Mouse (Mus musculus) heart, embryonic 14.5 days (tissue): ENCODE results near the gene Rad51b. TPM values are rescaled to one million over a fixed set of nuclear protein-coding genes. Genes with fewer than 3 reads are reported as not detected.

Experiments
- ATAC-seq: fragments of 200-750 bp; cut with Nextera tagmentation; 2 replicates; pipeline ENCODE4 v1.8.0; 2017; ENCODE audit warnings: low read depth, moderate TSS enrichment; ENCODE audit not compliant: insufficient number of reproducible peaks, insufficient read depth, low FRiP score
- H3K27ac ChIP-seq, 2 experiments: fragments of 200-500 bp in 1 of 2; fragments of 300-500 bp in 1 of 2; sonication (generic) in 1 of 2; replicated peaks in 1 of 2; 2 replicates each; pipeline ENCODE4 v1.5.1; 2012 to 2014; ENCODE audit warnings: low read depth in 2 of 2, low read length in 2 of 2, control low read depth in 1 of 2, mild to moderate bottlenecking in 1 of 2, mixed read lengths in 1 of 2; ENCODE audit not compliant: control insufficient read depth in 1 of 2, insufficient read depth in 1 of 2
- H3K27me3 ChIP-seq: fragments of 300-500 bp; sonication (generic); 2 replicates; pipeline ENCODE4 v1.6.1; 2014; ENCODE audit warnings: mild to moderate bottlenecking, low read length, control low read depth; ENCODE audit not compliant: control insufficient read depth, insufficient read depth
- H3K36me3 ChIP-seq: fragments of 300-500 bp; sonication (generic); 2 replicates; pipeline ENCODE4 v1.6.1; 2014; ENCODE audit warnings: mild to moderate bottlenecking, control low read depth, low read length, mixed read lengths; ENCODE audit not compliant: control insufficient read depth, insufficient read depth
- H3K4me1 ChIP-seq, 2 experiments: fragments of 200-500 bp in 1 of 2; fragments of 300-500 bp in 1 of 2; sonication (generic) in 1 of 2; 2 replicates each; pipeline ENCODE4 v1.6.1; 2012 to 2014; ENCODE audit warnings: low read length in 2 of 2, control low read depth in 1 of 2, mixed read lengths in 1 of 2; ENCODE audit not compliant: control insufficient read depth in 2 of 2, insufficient read depth in 2 of 2
- H3K4me2 ChIP-seq: fragments of 300-500 bp; sonication (generic); 2 replicates; pipeline ENCODE4 v1.6.1; 2014; ENCODE audit warnings: mild to moderate bottlenecking, low read length
- H3K4me3 ChIP-seq, 2 experiments: fragments of 200-500 bp in 1 of 2; fragments of 300-500 bp in 1 of 2; sonication (generic) in 1 of 2; 2 replicates each; pipeline ENCODE4 v1.5.1; 2012 to 2014; ENCODE audit warnings: low read length in 2 of 2, mild to moderate bottlenecking in 2 of 2, control low read depth in 1 of 2, low read depth in 1 of 2, moderate library complexity in 1 of 2; ENCODE audit not compliant: control insufficient read depth in 1 of 2, insufficient read depth in 1 of 2
- H3K9ac ChIP-seq: fragments of 300-500 bp; sonication (generic); 2 replicates; pipeline ENCODE4 v1.6.1; 2014; ENCODE audit warnings: mild to moderate bottlenecking, low read length
- H3K9me3 ChIP-seq: fragments of 300-500 bp; sonication (generic); 2 replicates; pipeline ENCODE4 v1.6.1; 2016; ENCODE audit warnings: low read length, control low read depth; ENCODE audit not compliant: control insufficient read depth
- WGBS: fragments of 180-500 bp; shearing (Covaris S2); extraction: QIAGEN DNeasy Blood & Tissue Kit; methylation state at CpG from one replicate; pipeline ENCODE4 v1.1.7; 2014; 5-methylcytosine and 5-hydroxymethylcytosine counted together
- polyA plus RNA-seq: library from polyadenylated mRNA; unstranded; fragments of >200 nt; fragmentation: Nextera tagmentation; extraction: Ambion mirVana; gene quantifications from 2 replicates; pipeline ENCODE4 v1.2.1, GENCODE M21; 2014

Rad51b gene
- polyA plus RNA-seq, 1 experiment from 2014 or later: 4.2 TPM

GRCm38 (mm10) chr12:79559410-79560015, 262.4 kb downstream of the Rad51b start:
- H3K4me2 ChIP-seq: no peak overlapping the region
- no peak overlapping the region for H3K9ac ChIP-seq
- H3K27ac ChIP-seq: no peak overlapping the region
- ATAC-seq: no peak
- H3K4me1 ChIP-seq: no peaks in the 10 kb centered on the region
- no peaks in the 10 kb centered on the region for H3K9me3 ChIP-seq
- no peaks in the 10 kb centered on the region for H3K27me3 ChIP-seq
- H3K4me3 ChIP-seq: no peak overlapping the region
- whole genome bisulfite sequencing: 77% methylated on average over 4 of the region's 4 CpGs
- H3K36me3 ChIP-seq: no peaks in the 10 kb centered on the region

GRCm38 (mm10) chr12:79560084-79560699, 263.1 kb downstream of the Rad51b start:
- Histone ChIP-seq H3K9me3 (no peaks in the 10 kb centered on the region), H3K4me1 (no peaks in the 10 kb centered on the region), H3K27ac (no peak overlapping the region), H3K4me3 (no peak overlapping the region), H3K9ac (no peak overlapping the region), H3K27me3 (no peaks in the 10 kb centered on the region), H3K4me2 (no peak overlapping the region), H3K36me3 (no peaks in the 10 kb centered on the region)
- no peak for ATAC-seq
- 84% methylated on average over 8 of the region's 8 CpGs for whole genome bisulfite sequencing

- Histone ChIP-seq H3K27ac (no peak overlapping the region), H3K36me3 (no peaks in the 10 kb centered on the region), H3K9me3 (no peaks in the 10 kb centered on the region), H3K4me3 (no peak overlapping the region), H3K4me2 (no peak overlapping the region), H3K4me1 (no peaks in the 10 kb centered on the region), H3K9ac (no peak overlapping the region), H3K27me3 (no peaks in the 10 kb centered on the region)
- no peak for ATAC-seq
- WGBS: 84% methylated on average over 4 of the region's 4 CpGs
Observed at GRCm38 (mm10) chr12:79560893-79561292, 263.8 kb downstream of the Rad51b start.

- no peaks in the 10 kb centered on the region for H3K36me3 ChIP-seq
- ATAC-seq: no peak
- H3K4me3 ChIP-seq: no peak overlapping the region
- H3K4me2 ChIP-seq: no peak overlapping the region
- no peak overlapping the region for H3K27ac ChIP-seq
- 82% methylated on average over 6 of the region's 6 CpGs for WGBS
- H3K9me3 ChIP-seq: no peaks in the 10 kb centered on the region
- no peaks in the 10 kb centered on the region for H3K27me3 ChIP-seq
- H3K9ac ChIP-seq: no peak overlapping the region
- no peaks in the 10 kb centered on the region for H3K4me1 ChIP-seq
Observed at GRCm38 (mm10) chr12:79574159-79575040, 277.3 kb downstream of the Rad51b start.

DNA sequence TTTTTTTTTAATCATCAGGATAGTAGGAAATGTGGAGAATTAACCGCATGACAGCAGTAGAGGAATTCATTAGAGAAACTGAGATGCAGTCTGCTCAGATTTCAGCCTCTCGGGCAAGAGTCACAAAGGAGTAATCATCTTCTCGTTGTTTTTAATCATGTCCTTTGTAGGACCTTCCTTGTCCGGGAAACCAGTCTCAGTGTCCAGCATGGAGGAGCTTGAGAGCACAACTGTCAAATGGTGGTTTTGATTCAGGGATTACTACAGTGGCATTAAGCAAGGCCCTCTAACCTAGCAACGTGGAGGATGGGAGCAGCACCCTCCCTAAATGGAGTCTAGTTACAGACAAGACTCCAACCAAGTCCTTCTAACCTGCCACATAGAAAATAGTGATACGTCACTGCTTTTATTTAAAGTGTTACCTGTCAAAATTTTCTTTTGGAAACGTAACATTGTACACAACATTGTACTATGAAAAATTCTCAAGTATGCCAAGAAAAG, 278.0 kb downstream of the Rad51b start:
- no peak overlapping the region for H3K4me3 ChIP-seq
- H3K9ac ChIP-seq: no peak overlapping the region
- no peak overlapping the region for H3K4me2 ChIP-seq
- no peak for ATAC-seq
- no peaks in the 10 kb centered on the region for H3K27me3 ChIP-seq
- H3K36me3 ChIP-seq: no peaks in the 10 kb centered on the region
- H3K4me1 ChIP-seq: no peaks in the 10 kb centered on the region
- 85% methylated on average over 7 of the region's 7 CpGs for WGBS
- no peak overlapping the region for H3K27ac ChIP-seq
- H3K9me3 ChIP-seq: no peaks in the 10 kb centered on the region

DNA sequence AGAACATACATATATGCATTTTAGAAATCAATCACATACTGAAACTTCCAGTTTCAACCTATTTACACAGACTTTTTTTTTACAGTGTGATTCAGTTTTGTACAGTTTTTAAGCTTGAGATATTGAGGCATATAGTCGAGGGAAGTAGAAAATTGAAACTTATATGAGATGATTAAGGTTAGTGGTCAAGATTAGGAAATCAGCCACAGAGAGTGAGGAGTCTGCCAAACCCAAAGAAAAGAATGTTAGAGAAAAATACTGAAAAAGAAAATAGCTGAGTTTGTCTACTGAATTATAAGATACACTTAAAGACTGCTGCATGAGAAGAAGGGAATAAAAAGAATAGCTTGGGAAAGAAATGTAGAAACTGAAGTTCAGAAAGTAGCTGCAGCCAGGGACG, 280.4 kb downstream of the Rad51b start:
- ATAC-seq: no peak
- WGBS: 76% methylated on average over 2 of the region's 2 CpGs
- no peaks in the 10 kb centered on the region for H3K9me3 ChIP-seq

DNA sequence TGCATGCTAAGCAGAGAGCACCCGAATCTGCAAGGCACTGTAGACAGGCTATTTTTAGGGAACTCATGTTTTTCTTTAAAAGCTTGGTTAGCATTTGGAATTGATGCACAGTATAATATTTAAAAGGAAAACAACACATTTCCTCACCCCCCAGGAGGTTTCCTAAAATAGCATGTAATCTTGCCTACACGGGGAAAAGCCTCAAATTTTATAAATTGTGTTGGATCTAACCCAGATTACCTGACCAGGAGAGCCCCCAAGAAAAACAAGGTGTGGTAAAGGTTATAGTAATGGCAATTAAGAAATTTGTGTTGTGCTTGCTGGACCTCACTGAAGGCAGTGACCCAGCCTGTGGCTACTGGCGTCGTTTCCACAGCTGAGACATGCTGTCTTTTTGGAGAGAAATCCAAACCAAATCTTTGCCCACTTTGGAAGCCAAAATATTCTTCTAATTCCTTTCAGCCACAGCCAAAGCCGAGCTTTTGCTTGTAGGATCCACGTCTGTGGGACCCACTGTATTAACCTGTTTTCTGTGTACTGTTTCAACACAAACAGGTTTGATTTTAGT, 282.0 kb downstream of the Rad51b start:
- ATAC-seq: no peak
- H3K4me3 ChIP-seq: no peak overlapping the region
- H3K9me3 ChIP-seq: no peaks in the 10 kb centered on the region
- H3K4me1 ChIP-seq: no peaks in the 10 kb centered on the region
- no peaks in the 10 kb centered on the region for H3K36me3 ChIP-seq
- no peaks in the 10 kb centered on the region for H3K27me3 ChIP-seq
- H3K4me2 ChIP-seq: no peak overlapping the region
- WGBS: 70% methylated on average over 6 of the region's 6 CpGs
- H3K27ac ChIP-seq: no peak overlapping the region
- H3K9ac ChIP-seq: no peak overlapping the region

More for the DNA sequence above, 280.4 kb downstream of the Rad51b start:
- no peaks in the 10 kb centered on the region for H3K27me3 ChIP-seq
- H3K36me3 ChIP-seq: no peaks in the 10 kb centered on the region
- H3K27ac ChIP-seq: no peak overlapping the region
- H3K4me1 ChIP-seq: no peaks in the 10 kb centered on the region
- no peak overlapping the region for H3K9ac ChIP-seq
- H3K4me2 ChIP-seq: no peak overlapping the region
- H3K4me3 ChIP-seq: no peak overlapping the region
